Mouse (Mus musculus) cerebellum, adult 9-11 months (tissue): ENCODE measurements around the gene Pde5a.

ENCODE experiments used
- DNase-seq: peaks from one replicate; pipeline ENCODE4 v3.0.0; 2022

The Pde5a gene

GRCm38 (mm10) chr3:122728852-122729600, at the start of gene Pde5a:
Gene Pde5a, plus strand, starts transcription at chr3:122728947.
- peak; percentile 13 for DNase-seq

DNA sequence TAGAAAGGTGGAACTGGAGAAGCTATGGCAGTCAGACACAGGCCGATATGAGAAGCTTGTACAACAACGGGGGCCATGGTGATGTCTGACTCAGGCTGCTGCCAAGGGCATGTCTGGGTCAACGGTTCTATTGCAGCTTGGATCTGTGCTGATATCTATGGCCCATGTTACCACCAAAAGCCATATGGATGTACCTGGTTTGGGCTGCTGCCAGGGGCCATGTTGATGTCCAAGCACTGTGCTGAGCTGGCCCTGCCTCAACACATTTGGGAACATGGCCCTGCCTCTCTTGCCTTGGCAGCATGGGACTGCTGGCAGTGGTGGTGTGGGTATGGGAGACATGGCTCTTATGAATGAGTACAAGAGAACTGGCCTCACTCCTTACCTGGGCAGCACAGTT, 47.9 kb upstream of the Pde5a start:
- no peak for DNase-seq

DNA sequence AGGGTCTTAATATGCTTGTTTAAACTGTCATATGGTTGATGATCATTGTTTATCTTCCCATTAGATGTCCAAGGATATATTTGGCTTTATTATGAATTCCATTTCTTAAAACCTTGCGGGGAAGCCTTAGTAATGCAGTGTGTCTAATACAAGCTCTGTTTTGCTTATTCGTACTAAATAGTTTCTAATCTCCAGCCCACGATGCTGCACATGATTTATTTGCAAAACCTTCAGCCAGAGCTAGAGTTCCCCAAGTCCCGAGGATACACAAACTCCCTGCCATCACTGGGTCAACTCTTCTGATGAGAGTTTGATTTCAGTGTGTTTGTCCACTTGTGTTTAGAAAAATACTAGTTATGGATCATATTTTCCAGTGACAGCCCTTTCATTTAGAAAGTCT, 46.4 kb upstream of the Pde5a start:
- DNase-seq, result no peak

GRCm38 (mm10) chr3:122684832-122685231, 43.9 kb upstream of the Pde5a start:
- no peak for DNase-seq

DNA sequence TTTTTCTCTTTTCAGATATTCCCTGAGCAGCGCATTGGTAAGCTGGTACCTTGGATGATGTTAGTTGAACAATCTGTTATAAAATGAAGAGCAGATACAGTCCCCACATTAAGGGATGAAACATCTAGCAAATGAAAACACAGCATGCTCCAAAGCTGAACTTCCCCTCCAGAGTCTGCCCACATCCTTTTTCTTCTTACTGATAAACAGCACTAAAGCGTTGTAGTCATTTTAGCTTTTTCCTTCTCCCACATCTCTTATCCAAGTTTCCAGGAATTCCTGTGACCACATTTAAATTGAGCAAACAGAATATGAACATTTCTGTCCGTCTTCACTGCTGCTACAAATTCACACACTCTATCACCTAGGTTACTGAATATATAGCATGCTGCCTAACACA, 35.7 kb upstream of the Pde5a start:
- DNase-seq, result no peak

- DNase-seq, result no peak
These were observed 32.9 kb upstream of the Pde5a start for GRCm38 (mm10) chr3:122695870-122696269.

- DNase-seq, result no peak
These were observed 32.1 kb upstream of the Pde5a start for GRCm38 (mm10) chr3:122696672-122697071.

DNA sequence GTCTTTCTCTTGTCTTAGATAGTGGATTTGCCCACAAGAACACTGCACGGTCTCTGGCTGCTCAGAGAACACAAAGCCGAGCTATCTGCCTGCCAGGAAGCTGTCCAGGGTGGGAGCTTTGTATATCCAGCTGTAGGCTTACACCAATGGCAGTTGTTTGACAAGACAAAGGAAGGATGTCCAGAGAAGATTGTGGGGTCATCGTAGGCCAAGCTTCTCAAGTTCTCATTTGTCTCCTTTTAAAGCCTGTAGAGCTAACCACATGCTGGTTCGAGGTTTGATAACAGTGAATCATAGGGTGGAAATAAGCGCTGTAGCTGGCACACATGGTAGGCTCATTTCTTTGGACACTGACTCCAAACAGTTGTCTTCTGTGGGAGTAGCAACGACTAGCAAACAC, 24.5 kb upstream of the Pde5a start:
- no peak for DNase-seq

- no peak for DNase-seq
These were observed 23.5 kb upstream of the Pde5a start for GRCm38 (mm10) chr3:122705246-122705645.

DNA sequence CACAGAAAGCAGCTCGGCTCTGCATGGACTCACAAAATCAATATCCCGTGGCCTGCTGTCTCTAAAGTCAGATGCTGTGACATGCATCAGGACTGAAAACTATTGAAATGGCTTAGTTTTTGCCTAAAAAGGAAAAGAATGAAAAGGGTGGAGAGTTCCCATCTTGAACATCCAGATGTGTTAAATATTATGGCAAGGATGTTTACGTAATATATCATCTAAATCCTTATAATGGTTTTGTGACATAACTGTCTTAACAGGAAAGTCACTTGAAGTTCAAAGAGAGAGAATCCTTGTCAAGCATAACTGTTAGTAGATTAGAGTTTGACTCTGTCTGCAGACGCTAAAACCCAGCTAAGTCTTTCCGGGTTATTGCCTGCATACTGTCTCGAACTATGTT, 20.3 kb upstream of the Pde5a start:
- no peak for DNase-seq

GRCm38 (mm10) chr3:122710141-122710540, 18.6 kb upstream of the Pde5a start:
- DNase-seq, result no peak

GRCm38 (mm10) chr3:122718631-122719030, 10.1 kb upstream of the Pde5a start:
- no peak for DNase-seq

DNA sequence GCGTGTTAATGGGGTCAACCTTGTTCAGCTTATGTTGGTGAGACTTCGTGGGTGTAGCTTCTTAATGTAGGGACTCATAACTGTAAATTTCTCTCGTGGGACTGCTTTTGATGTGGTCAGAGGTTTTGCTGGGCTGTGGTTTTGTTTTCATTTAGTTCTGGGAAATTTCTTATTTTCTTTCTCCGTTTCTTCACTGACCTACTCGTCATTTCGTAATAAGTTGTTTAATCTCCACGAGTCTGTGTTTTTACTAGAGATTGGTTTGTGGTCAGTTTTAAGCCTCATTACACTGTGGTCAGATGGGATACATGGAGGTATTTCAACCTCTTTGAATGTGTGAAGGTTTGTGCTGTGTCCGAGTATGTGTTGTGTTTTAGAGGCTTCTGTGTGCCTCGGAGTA, 7.2 kb upstream of the Pde5a start:
- no peak for DNase-seq

GRCm38 (mm10) chr3:122729601-122729959, 833 bp downstream of the Pde5a start:
- DNase-seq, result no peak

DNA sequence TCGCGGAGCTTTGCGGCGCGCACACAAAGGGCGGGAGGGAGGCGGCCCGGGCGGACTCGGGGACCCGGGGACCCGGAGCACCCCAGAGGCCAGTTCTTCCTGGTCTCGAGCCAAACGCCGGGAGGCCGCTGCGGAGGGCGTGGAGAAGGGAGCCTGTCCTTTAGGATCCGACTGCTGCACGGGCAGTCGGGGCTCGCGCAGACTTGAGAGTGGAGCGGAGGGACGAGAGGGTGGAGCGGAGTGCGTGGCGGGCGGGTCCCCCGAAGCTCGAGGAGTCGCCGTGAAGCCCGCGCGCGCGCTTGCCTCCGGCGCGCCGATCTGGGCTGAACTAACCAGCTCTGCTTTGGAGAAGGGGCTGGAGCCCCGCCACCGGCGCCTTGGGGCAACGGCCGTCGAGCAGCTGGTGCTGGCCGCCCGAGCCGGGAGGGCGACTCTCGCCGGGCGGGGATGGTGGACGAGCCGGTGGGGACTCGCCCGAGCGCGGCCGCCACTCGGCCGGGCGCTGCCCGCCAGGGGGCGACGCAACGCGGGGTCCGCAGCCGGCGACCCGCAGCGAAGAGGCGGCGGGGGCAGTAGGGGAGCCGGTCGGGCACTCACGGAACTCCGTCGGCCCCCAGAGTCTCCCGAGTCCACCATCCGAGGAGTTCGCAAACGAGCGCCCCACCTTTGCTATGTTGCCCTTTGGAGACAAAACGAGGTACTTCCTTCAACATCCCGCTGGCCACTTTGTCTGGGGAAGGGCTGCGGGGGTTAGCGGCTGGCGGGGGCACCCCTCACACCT, 1.4 kb downstream of the Pde5a start:
- DNase-seq, result peak; percentile 19

DNA sequence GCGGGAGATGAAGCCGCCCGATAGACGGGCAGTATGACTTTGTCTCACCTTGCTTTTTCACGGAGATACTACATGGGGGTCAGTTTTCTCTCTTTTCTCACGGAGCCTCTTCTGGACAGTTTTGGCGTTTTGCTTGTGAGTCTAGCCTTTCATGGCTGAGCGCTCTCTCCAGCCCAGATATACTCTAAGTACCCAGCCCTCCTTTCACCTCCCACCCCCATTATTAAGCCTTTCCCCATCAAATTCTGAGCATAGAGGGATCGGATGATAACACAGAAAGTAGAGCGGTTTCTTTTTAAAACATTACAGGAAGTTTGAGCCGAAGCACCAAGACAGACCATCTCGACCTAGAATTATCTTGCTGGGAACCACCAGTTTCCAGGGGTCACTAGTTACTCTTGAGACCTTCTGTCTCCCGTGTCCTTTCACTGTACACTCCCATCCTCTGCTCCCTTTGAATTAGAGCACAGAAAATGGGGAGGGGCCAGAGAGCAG, 2.0 kb downstream of the Pde5a start:
- no peak for DNase-seq

GRCm38 (mm10) chr3:122733806-122734205, 5.1 kb downstream of the Pde5a start:
- DNase-seq, result no peak

GRCm38 (mm10) chr3:122734329-122734728, 5.6 kb downstream of the Pde5a start:
- no peak for DNase-seq

DNA sequence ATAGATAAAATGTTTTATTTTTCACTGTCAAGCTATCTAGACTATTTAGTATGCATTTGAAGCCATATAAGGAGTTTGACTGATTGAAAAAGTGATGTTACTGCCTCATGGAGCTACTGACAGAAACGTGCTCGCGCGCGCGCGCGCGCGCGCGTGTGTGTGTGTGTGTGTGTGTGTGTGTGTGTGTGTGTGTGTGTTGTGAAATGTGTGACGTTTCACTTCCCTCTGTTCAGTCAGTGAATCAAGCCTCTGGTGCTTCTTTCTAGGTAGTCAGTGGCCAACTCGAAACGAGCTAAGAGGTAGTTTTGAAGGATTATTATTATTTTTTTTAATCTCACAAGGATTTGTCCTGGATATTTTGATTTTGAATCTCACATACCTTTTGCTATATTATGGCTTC, 10.7 kb downstream of the Pde5a start:
- no peak for DNase-seq

GRCm38 (mm10) chr3:122744265-122744664, 15.5 kb downstream of the Pde5a start:
- no peak for DNase-seq

- no peak for DNase-seq
These were observed 19.4 kb downstream of the Pde5a start for GRCm38 (mm10) chr3:122747921-122748700.

- DNase-seq, result no peak
These were observed 34.6 kb downstream of the Pde5a start for GRCm38 (mm10) chr3:122763240-122763761.

- DNase-seq, result no peak
These were observed 35.0 kb downstream of the Pde5a start for GRCm38 (mm10) chr3:122763768-122764167.
